Mouse (Mus musculus): Measurements from ENCODE around the gene Frmpd4.

DNA sequence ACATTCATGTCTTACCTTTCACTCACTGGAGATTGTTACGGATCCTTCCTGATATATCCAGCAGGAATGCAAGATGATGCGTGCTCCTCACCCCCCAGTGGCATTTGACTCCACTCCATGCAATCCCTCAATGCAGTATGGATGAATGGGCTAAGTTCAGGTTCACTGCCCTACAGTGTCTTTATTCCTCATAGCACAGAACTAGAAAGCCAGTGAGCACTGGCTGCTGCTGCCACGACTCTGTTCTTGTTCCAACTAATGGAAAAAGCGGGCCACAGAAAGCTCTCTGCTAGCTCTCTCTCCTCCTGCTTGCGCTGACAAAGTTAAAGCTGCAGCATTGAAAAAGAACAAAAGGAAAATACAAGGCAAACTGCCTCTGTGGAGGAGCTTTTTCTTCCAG, 722.2 kb downstream of the Frmpd4 start:
- TF ChIP-seq CTCF (IDR thresholded peaks at IDR 0.05; ENCODE audit: extremely low read depth, insufficient read depth, low read length) (no peak), POLR2A (IDR thresholded peaks at IDR 0.05; ENCODE audit: extremely low read depth, insufficient read depth, low read length) (no peak)
